Mouse (Mus musculus) thymus, adult 2 months (tissue): ENCODE measurements around the gene Crip2.

Source experiments
- CTCF ChIP-seq: fragments of 200-500 bp; IDR thresholded peaks from 2 replicates; pipeline ENCODE4 v1.5.1; 2012; ENCODE audit warnings: mild to moderate bottlenecking, control low read depth, low read length, moderate library complexity, borderline replicate concordance; ENCODE audit not compliant: control insufficient read depth, poor library complexity, insufficient read depth; ENCODE audit errors: extremely low read depth
- POLR2A ChIP-seq: fragments of 200-500 bp; IDR thresholded peaks from 2 replicates; pipeline ENCODE4 v1.6.1; 2012; ENCODE audit warnings: mild to moderate bottlenecking, low read length, control low read depth, moderate library complexity; ENCODE audit not compliant: control insufficient read depth, poor library complexity, insufficient read depth; ENCODE audit errors: extremely low read depth

GRCm38 (mm10) chr12:113148381-113149035 is 8.5 kb downstream of the Crip2 start:
- TF ChIP-seq CTCF, result no peak
- no peak for TF ChIP-seq POLR2A
